Comparison of ENCODE assay signal across 15 mouse cellular contexts in genomic region chr1:69545885-69546253, GRCm38 (mm10).
"Had no signal": no experiment of that assay in that cellular context is flagged by ENCODE, and none has a peak within 500 bp of the region (broad histone marks: within the 10 kb centered on the region; RNA-seq: fewer than 3 reads in every experiment).

No protein-coding gene starts in this region.

- H3K27me3 ChIP-seq: limb, embryonic 13.5 days; neural tube, embryonic 13.5 days had no signal

- H3K9ac ChIP-seq: limb, embryonic 13.5 days; neural tube, embryonic 13.5 days had no signal

- DNase-seq: kidney, adult 11 months; kidney, adult 9 months; kidney, postnatal 36 days; left cerebral cortex, postnatal 4 days; lung, adult 18-20 months; retina, postnatal 1 day; right cerebral cortex, postnatal 4 days; spleen, adult 18-20 months; thymus, adult 2 months; thymus, postnatal 25 days had no signal

- H3K36me3 ChIP-seq: limb, embryonic 13.5 days; neural tube, embryonic 13.5 days had no signal

- H3K4me3 ChIP-seq: limb, embryonic 13.5 days; neural tube, embryonic 13.5 days had no signal

- H3K4me1 ChIP-seq: limb, embryonic 13.5 days; neural tube, embryonic 13.5 days had no signal

- H3K27ac ChIP-seq: kidney, postnatal 0 days; limb, embryonic 13.5 days; neural tube, embryonic 13.5 days had no signal

- ATAC-seq: midbrain, embryonic 16.5 days had no signal

- H3K9me3 ChIP-seq: limb, embryonic 13.5 days; neural tube, embryonic 13.5 days had no signal

- H3K4me2 ChIP-seq: limb, embryonic 13.5 days; midbrain, embryonic 11.5 days; neural tube, embryonic 13.5 days had no signal
